Mouse (Mus musculus) MEL-GATA-1-ER (cell line): ENCODE measurements around the gene Hif3a.

Experiments
- DNase-seq: peaks from one replicate; pipeline ENCODE4 v3.0.0-alpha.2; 2012; ENCODE audit warnings: low read depth; ENCODE audit errors: extremely low read depth

Hif3a gene

GRCm38 (mm10) chr7:17056601-17057523 lies 5.4 kb downstream of the Hif3a start:
- DNase-seq, result peak; percentile 85

- peak; percentile 83 for DNase-seq
These were observed 6.1 kb downstream of the Hif3a start for GRCm38 (mm10) chr7:17056081-17056581.

GRCm38 (mm10) chr7:17055287-17055946 lies 6.8 kb downstream of the Hif3a start:
- no peak for DNase-seq

GRCm38 (mm10) chr7:17054325-17054989 lies 7.8 kb downstream of the Hif3a start:
- DNase-seq, result no peak

GRCm38 (mm10) chr7:17050933-17051594 lies 11.2 kb downstream of the Hif3a start:
- no peak for DNase-seq

GRCm38 (mm10) chr7:17050491-17050890 lies 11.7 kb downstream of the Hif3a start:
- no peak for DNase-seq

- no peak for DNase-seq
These were observed 13.6 kb downstream of the Hif3a start for GRCm38 (mm10) chr7:17048431-17049190.

GRCm38 (mm10) chr7:17047041-17047682 lies 15.1 kb downstream of the Hif3a start:
- no peak for DNase-seq

GRCm38 (mm10) chr7:17045743-17046142 lies 16.5 kb downstream of the Hif3a start:
- no peak for DNase-seq

- DNase-seq, result no peak
These were observed 22.9 kb downstream of the Hif3a start for GRCm38 (mm10) chr7:17039373-17039772.

- no peak for DNase-seq
These were observed 24.1 kb downstream of the Hif3a start for GRCm38 (mm10) chr7:17038018-17038695.

GRCm38 (mm10) chr7:17030239-17030638 lies 32.0 kb downstream of the Hif3a start:
- DNase-seq, result no peak

- DNase-seq, result no peak
These were observed 33.3 kb downstream of the Hif3a start for GRCm38 (mm10) chr7:17028923-17029322.

GRCm38 (mm10) chr7:17027588-17028343 lies 34.5 kb downstream of the Hif3a start, which contains the start of gene Ppp5c:
Ppp5c (minus strand) TSS chr7:17027924.
- peak; percentile 71 for DNase-seq

- peak; percentile 76 for DNase-seq
These were observed 35.3 kb downstream of the Hif3a start for GRCm38 (mm10) chr7:17026710-17027587.

GRCm38 (mm10) chr7:17025896-17026622 lies 36.2 kb downstream of the Hif3a start:
- DNase-seq, result no peak

- DNase-seq, result no peak
These were observed 36.7 kb downstream of the Hif3a start for GRCm38 (mm10) chr7:17025505-17025894.
